Mouse (Mus musculus) ES-Bruce4 (cell line): ENCODE results near the gene Map2k3. TPM values are rescaled to one million over a fixed set of nuclear protein-coding genes. Genes with fewer than 3 reads are reported as not detected.

ENCODE experiments used
- H3K27ac ChIP-seq: 2 replicates; pipeline ENCODE4 v1.5.1; 2012; ENCODE audit warnings: low read length, inconsistent platforms; ENCODE audit not compliant: insufficient read depth
- H3K27me3 ChIP-seq: 2 replicates; pipeline ENCODE4 v1.6.1; 2012; ENCODE audit warnings: mild to moderate bottlenecking, low read length, inconsistent platforms; ENCODE audit not compliant: control insufficient read depth, poor library complexity, insufficient read depth, severe bottlenecking
- H3K36me3 ChIP-seq: 2 replicates; pipeline ENCODE4 v1.6.1; 2012; ENCODE audit warnings: inconsistent platforms, mild to moderate bottlenecking, low read length, moderate library complexity; ENCODE audit not compliant: control insufficient read depth, poor library complexity, insufficient read depth, severe bottlenecking
- H3K4me1 ChIP-seq: one replicate; pipeline ENCODE4 v1.8.1; 2011; ENCODE audit warnings: low read length; ENCODE audit not compliant: control insufficient read depth, insufficient read depth
- H3K4me3 ChIP-seq: 2 replicates; pipeline ENCODE4 v1.5.1; 2011; ENCODE audit warnings: low read depth, mild to moderate bottlenecking, low read length
- H3K9ac ChIP-seq: 2 replicates; pipeline ENCODE4 v1.6.1; 2012; ENCODE audit warnings: low read depth, mild to moderate bottlenecking, inconsistent platforms; ENCODE audit not compliant: poor library complexity, severe bottlenecking
- H3K9me3 ChIP-seq: replicated peaks from 2 replicates; pipeline ENCODE4 v1.6.1; 2012; ENCODE audit warnings: mild to moderate bottlenecking, low read length, inconsistent platforms; ENCODE audit not compliant: control insufficient read depth, poor library complexity, insufficient read depth, severe bottlenecking
- CTCF ChIP-seq: IDR thresholded peaks from one replicate; pipeline ENCODE4 v1.8.1; 2011; ENCODE audit warnings: low read depth, low read length
- EP300 ChIP-seq: IDR thresholded peaks from 2 replicates; pipeline ENCODE4 v1.6.1; 2011; ENCODE audit warnings: low read depth, low read length; ENCODE audit not compliant: insufficient read depth
- POLR2A ChIP-seq: IDR thresholded peaks from one replicate; pipeline ENCODE4 v1.8.1; 2011; ENCODE audit warnings: low read length; ENCODE audit not compliant: insufficient read depth
- polyA plus RNA-seq: library from polyadenylated mRNA; stranded (reverse); fragments of >200 nt; gene quantifications from 2 replicates; pipeline ENCODE4 v1.2.4, GENCODE M21; 2011; ENCODE audit warnings: low read depth; ENCODE audit not compliant: missing spikeins, insufficient read depth, insufficient read length

The Map2k3 gene
- polyA plus RNA-seq, 1 experiment, result 22.5 TPM

GRCm38 (mm10) chr11:60981693-60982486, 50.1 kb downstream of the Map2k3 start:
- peaks cover 5% of the 10 kb centered on the region for H3K4me1 ChIP-seq
- H3K4me3 ChIP-seq, result no peak overlapping the region
- no peak for TF ChIP-seq POLR2A
- no peak overlapping the region for H3K9ac ChIP-seq
- H3K36me3 ChIP-seq, result no peaks in the 10 kb centered on the region
- no peaks in the 10 kb centered on the region for H3K27me3 ChIP-seq
- no peaks in the 10 kb centered on the region for H3K9me3 ChIP-seq
- no peak overlapping the region for H3K27ac ChIP-seq

GRCm38 (mm10) chr11:60984912-60985558, 53.2 kb downstream of the Map2k3 start:
- Histone ChIP-seq H3K27me3 (no peaks in the 10 kb centered on the region; the same call in 1 of the 2 replicates), H3K27ac (no peak overlapping the region), H3K9ac (no peak overlapping the region), H3K4me1 (no peaks in the 10 kb centered on the region), H3K4me3 (no peak overlapping the region), H3K36me3 (no peaks in the 10 kb centered on the region), H3K9me3 (no peaks in the 10 kb centered on the region)
- no peak for TF ChIP-seq EP300
- TF ChIP-seq CTCF, result no peak
- TF ChIP-seq POLR2A, result no peak

- H3K9me3 ChIP-seq, result no peaks in the 10 kb centered on the region
- H3K4me1 ChIP-seq, result no peaks in the 10 kb centered on the region
- no peaks in the 10 kb centered on the region for H3K36me3 ChIP-seq
- H3K27me3 ChIP-seq, result no peaks in the 10 kb centered on the region; the same call in 1 of the 2 replicates
- no peak overlapping the region for H3K9ac ChIP-seq
- no peak overlapping the region for H3K4me3 ChIP-seq
- no peak overlapping the region for H3K27ac ChIP-seq
- TF ChIP-seq EP300 (no peak), CTCF (no peak), POLR2A (no peak)
These were observed 58.6 kb downstream of the Map2k3 start for GRCm38 (mm10) chr11:60990428-60990827.

Other genes starting within 250 kb of the Map2k3 start
- 28.7 and 28.9 TPM in 2 replicates for gene Llgl1, start 232.3 kb upstream of the Map2k3 start, polyA plus RNA-seq
- gene Flii, start 204.8 kb upstream of the Map2k3 start, polyA plus RNA-seq, result 49.0 and 52.5 TPM in 2 replicates
- 7.1 and 9.4 TPM in 2 replicates for gene Mief2, start 203.6 kb upstream of the Map2k3 start, polyA plus RNA-seq
- gene Top3a, start 154.7 kb upstream of the Map2k3 start, polyA plus RNA-seq, result 19.6 and 20.4 TPM in 2 replicates
- gene Smcr8, start 154.5 kb upstream of the Map2k3 start, polyA plus RNA-seq, result 18.4 and 20.0 TPM in 2 replicates
- 99.2 and 113 TPM in 2 replicates for gene Shmt1, start 120.3 kb upstream of the Map2k3 start, polyA plus RNA-seq
- gene Dhrs7b, start 101.4 kb upstream of the Map2k3 start, polyA plus RNA-seq, result 20.9 and 24.0 TPM in 2 replicates
- 46.6 and 54.0 TPM in 2 replicates for gene Tmem11, start 52.8 kb upstream of the Map2k3 start, polyA plus RNA-seq
- gene Natd1, start 17.3 kb upstream of the Map2k3 start, polyA plus RNA-seq, result 20.5 and 21.6 TPM in 2 replicates
- 1.1 and 1.5 TPM in 2 replicates for gene Kcnj12, start 90.5 kb downstream of the Map2k3 start, polyA plus RNA-seq
- gene Tnfrsf13b, start 194.7 kb downstream of the Map2k3 start, polyA plus RNA-seq, result not detected in 2 replicates
- 107 and 113 TPM in 2 replicates for gene Usp22, start 243.0 kb downstream of the Map2k3 start, polyA plus RNA-seq